Mouse (Mus musculus) liver, adult 2 months (tissue): ENCODE data around the gene Ltbp2.

Experiments
- CTCF ChIP-seq: fragments of 200-500 bp; IDR thresholded peaks from 2 replicates; pipeline ENCODE4 v1.5.1; 2011; ENCODE audit warnings: low read depth, low read length, control low read depth
- POLR2A ChIP-seq: fragments of 200-500 bp; IDR thresholded peaks from 2 replicates; pipeline ENCODE4 v1.6.1; 2011; ENCODE audit warnings: low read length, control low read depth; ENCODE audit not compliant: insufficient read depth; ENCODE audit errors: extremely low read depth

DNA sequence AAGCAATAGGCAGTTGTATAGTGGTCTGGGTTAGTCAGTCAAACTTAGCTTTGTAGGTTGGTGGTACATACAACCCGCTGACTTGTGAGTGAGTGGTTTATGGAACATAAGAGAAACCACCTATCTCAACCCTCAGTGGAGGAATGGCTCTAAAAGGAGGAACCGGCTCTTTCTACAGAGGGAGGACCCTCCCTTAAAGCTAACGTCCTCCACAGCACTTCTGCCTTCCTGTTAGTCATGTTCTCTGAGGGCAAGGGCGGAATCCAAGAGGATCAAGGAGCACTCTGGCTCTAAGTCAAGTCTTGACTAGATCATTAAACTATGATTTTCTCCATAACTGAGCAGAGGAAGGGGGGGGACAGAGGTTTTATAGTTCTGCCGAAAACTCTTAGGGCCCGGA, 108.8 kb downstream of the Ltbp2 start:
- TF ChIP-seq CTCF (no peak), POLR2A (no peak)
